Mouse (Mus musculus): ENCODE results near the gene Olfr1331.
"Not testable (repeated sequence)": the region's sequence is repeated elsewhere in the genome, so short reads cannot be mapped to it uniquely, and the experiment has no call there.

The Olfr1331 gene

GRCm38 (mm10) chr4:118864349-118864748 is at the start of gene Olfr1331:
TSS of gene Olfr1331 (plus strand) at chr4:118864649.
- DNase-seq: no peak

GRCm38 (mm10) chr4:118818921-118819320 is 45.5 kb upstream of the Olfr1331 start:
- DNase-seq: no peak

- DNase-seq: no peak
These were observed 28.3 kb upstream of the Olfr1331 start, which contains the start of gene Olfr1333 for GRCm38 (mm10) chr4:118836179-118836578. TSS of gene Olfr1333 (minus strand) at chr4:118836279.

GRCm38 (mm10) chr4:118861791-118862190 is 2.7 kb upstream of the Olfr1331 start:
- DNase-seq: no peak

- no peak for DNase-seq
These were observed 1.7 kb upstream of the Olfr1331 start for GRCm38 (mm10) chr4:118862704-118863103.

- DNase-seq: no peak
These were observed 3.1 kb downstream of the Olfr1331 start for GRCm38 (mm10) chr4:118867566-118867965.

- no peak for DNase-seq
These were observed 23.8 kb downstream of the Olfr1331 start, which contains the start of gene Olfr1330 for GRCm38 (mm10) chr4:118888297-118888696. TSS of gene Olfr1330 (plus strand) at chr4:118888597.

GRCm38 (mm10) chr4:118901981-118902380 is 37.5 kb downstream of the Olfr1331 start:
- no peak for DNase-seq

GRCm38 (mm10) chr4:118917365-118917764 is 52.9 kb downstream of the Olfr1331 start, which contains the start of gene Olfr1329:
TSS of gene Olfr1329 (minus strand) at chr4:118917465.
- DNase-seq: not testable (repeated sequence)

Data from thymus, postnatal 14 days (tissue).